Mouse (Mus musculus) intestine, postnatal 0 days (tissue): ENCODE results near the gene Cdkn2d. TPM values are rescaled to one million over a fixed set of nuclear protein-coding genes. Genes with fewer than 3 reads are reported as not detected.

ENCODE experiments used
- ATAC-seq: fragments of 200-750 bp; cut with Nextera tagmentation; 2 replicates; pipeline ENCODE4 v1.8.0; 2017; ENCODE audit warnings: mild to moderate bottlenecking, moderate TSS enrichment, moderate library complexity
- H3K27ac ChIP-seq: fragments of 300-500 bp; sonication (generic); 2 replicates; pipeline ENCODE4 v1.5.1; 2014; ENCODE audit warnings: mild to moderate bottlenecking, low read depth, low read length, moderate library complexity
- H3K27me3 ChIP-seq: fragments of 300-500 bp; sonication (generic); replicated peaks from 2 replicates; pipeline ENCODE4 v1.6.1; 2014; ENCODE audit warnings: low read length, mixed read lengths; ENCODE audit not compliant: control insufficient read depth, insufficient read depth
- H3K36me3 ChIP-seq: fragments of 300-500 bp; sonication (generic); 2 replicates; pipeline ENCODE4 v1.6.1; 2014; ENCODE audit warnings: mild to moderate bottlenecking, moderate library complexity; ENCODE audit not compliant: control insufficient read depth, insufficient read depth
- H3K4me1 ChIP-seq: fragments of 300-500 bp; sonication (generic); replicated peaks from 2 replicates; pipeline ENCODE4 v1.6.1; 2014; ENCODE audit warnings: antibody characterized with exemption, low read length, mixed read lengths; ENCODE audit not compliant: control insufficient read depth, insufficient read depth
- H3K4me2 ChIP-seq: fragments of 300-500 bp; sonication (generic); replicated peaks from 2 replicates; pipeline ENCODE4 v1.6.1; 2014; ENCODE audit warnings: low read depth, mild to moderate bottlenecking, moderate library complexity
- H3K4me3 ChIP-seq: fragments of 300-500 bp; sonication (generic); 2 replicates; pipeline ENCODE4 v1.5.1; 2014; ENCODE audit warnings: low read depth, low read length
- H3K9ac ChIP-seq: fragments of 300-500 bp; sonication (generic); 2 replicates; pipeline ENCODE4 v1.6.1; 2014; ENCODE audit warnings: mild to moderate bottlenecking, low read depth, low read length
- H3K9me3 ChIP-seq: fragments of 300-500 bp; sonication (generic); 2 replicates; pipeline ENCODE4 v1.6.1; 2016; ENCODE audit warnings: mixed run types; ENCODE audit not compliant: control insufficient read depth
- CTCF ChIP-seq: sonication (generic); IDR thresholded peaks from 2 replicates; pipeline ENCODE4 v1.5.1; 2016; ENCODE audit warnings: low read depth, mild to moderate bottlenecking, control low read depth, antibody characterized with exemption, moderate library complexity
- WGBS: fragments of 180-500 bp; shearing (Covaris S2); extraction: QIAGEN DNeasy Blood & Tissue Kit; methylation state at CpG from one replicate; pipeline ENCODE4 v1.1.7; 2014; 5-methylcytosine and 5-hydroxymethylcytosine counted together
- polyA plus RNA-seq: library from polyadenylated mRNA; unstranded; fragments of >200 nt; fragmentation: Nextera tagmentation; extraction: Ambion mirVana; gene quantifications from 2 replicates; pipeline ENCODE4 v1.2.1, GENCODE M21; 2015

Gene Cdkn2d
- polyA plus RNA-seq, 1 experiment from 2014 or later = 25.8 TPM

DNA sequence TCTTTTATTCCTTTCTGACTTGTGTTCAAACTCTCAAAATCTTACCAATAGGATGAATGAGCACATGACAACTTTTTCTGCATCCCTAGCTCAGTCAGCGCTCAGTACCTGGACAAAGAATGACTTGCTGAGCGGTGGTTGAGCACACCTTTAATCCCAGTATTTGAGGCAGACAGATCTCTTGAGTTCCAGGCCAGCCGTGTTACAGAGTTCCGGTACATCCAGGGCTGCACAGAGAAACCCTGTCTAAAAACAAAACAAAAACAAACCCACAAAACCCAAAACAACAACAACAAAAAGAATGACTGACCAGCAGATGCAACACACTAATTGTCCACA is 29.0 kb upstream of the Cdkn2d start:
- H3K27me3 ChIP-seq = no peaks in the 10 kb centered on the region
- H3K36me3 ChIP-seq = no peaks in the 10 kb centered on the region
- H3K27ac ChIP-seq = no peak overlapping the region
- H3K4me2 ChIP-seq = peak overlapping the region; percentile 75
- WGBS = 22% methylated on average over 4 of the region's 4 CpGs
- peak overlapping the region; percentile 55 for H3K4me3 ChIP-seq
- no peak for TF ChIP-seq CTCF
- H3K9me3 ChIP-seq = no peaks in the 10 kb centered on the region
- H3K4me1 ChIP-seq = no peaks in the 10 kb centered on the region
- peak; percentile 31 for ATAC-seq
- H3K9ac ChIP-seq = no peak overlapping the region

- TF ChIP-seq CTCF = peak; percentile 31
- Histone ChIP-seq H3K27me3 (no peaks in the 10 kb centered on the region), H3K9ac (no peak overlapping the region), H3K9me3 (no peaks in the 10 kb centered on the region), H3K4me1 (no peaks in the 10 kb centered on the region), H3K36me3 (no peaks in the 10 kb centered on the region), H3K27ac (no peak overlapping the region), H3K4me3 (no peak overlapping the region), H3K4me2 (no peak overlapping the region)
- no peak for ATAC-seq
- 91% methylated on average over 4 of the region's 4 CpGs for WGBS
Observed at GRCm38 (mm10) chr9:21319503-21319902, 28.3 kb upstream of the Cdkn2d start.

DNA sequence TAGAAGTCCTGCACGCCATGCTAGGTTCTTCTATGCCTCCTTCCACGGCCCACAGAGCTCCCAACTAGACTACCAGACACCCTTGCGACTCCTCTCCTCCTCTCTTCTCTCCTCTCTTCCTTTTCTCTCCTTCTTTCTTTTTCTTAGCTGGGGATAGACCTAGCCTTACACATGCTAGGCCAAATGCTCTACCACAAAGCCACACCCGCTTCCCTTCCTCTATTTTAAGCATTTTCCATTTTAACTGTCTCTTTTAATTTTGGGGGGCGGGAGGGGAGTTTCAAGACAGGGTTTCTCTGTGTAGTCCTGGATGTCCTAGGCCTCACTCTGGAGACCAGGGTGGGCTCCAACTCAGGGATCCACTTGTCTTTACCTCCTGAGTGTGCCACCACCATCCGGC is 27.6 kb upstream of the Cdkn2d start:
- Histone ChIP-seq H3K4me1 (no peaks in the 10 kb centered on the region), H3K4me2 (no peak overlapping the region), H3K36me3 (no peaks in the 10 kb centered on the region), H3K9ac (no peak overlapping the region), H3K4me3 (no peak overlapping the region), H3K9me3 (no peaks in the 10 kb centered on the region), H3K27me3 (no peaks in the 10 kb centered on the region), H3K27ac (no peak overlapping the region)
- no peak for TF ChIP-seq CTCF
- ATAC-seq = no peak
- WGBS = 93% methylated on average over 6 of the region's 6 CpGs

- H3K4me3 ChIP-seq = no peak overlapping the region
- H3K4me1 ChIP-seq = no peaks in the 10 kb centered on the region
- H3K27me3 ChIP-seq = no peaks in the 10 kb centered on the region
- no peak for TF ChIP-seq CTCF
- H3K36me3 ChIP-seq = no peaks in the 10 kb centered on the region
- no peaks in the 10 kb centered on the region for H3K9me3 ChIP-seq
- WGBS = 68% methylated on average over 7 of the region's 7 CpGs
- H3K4me2 ChIP-seq = no peak overlapping the region
- ATAC-seq = no peak
- H3K9ac ChIP-seq = no peak overlapping the region
- no peak overlapping the region for H3K27ac ChIP-seq
Observed at GRCm38 (mm10) chr9:21316696-21317095, 25.5 kb upstream of the Cdkn2d start.

DNA sequence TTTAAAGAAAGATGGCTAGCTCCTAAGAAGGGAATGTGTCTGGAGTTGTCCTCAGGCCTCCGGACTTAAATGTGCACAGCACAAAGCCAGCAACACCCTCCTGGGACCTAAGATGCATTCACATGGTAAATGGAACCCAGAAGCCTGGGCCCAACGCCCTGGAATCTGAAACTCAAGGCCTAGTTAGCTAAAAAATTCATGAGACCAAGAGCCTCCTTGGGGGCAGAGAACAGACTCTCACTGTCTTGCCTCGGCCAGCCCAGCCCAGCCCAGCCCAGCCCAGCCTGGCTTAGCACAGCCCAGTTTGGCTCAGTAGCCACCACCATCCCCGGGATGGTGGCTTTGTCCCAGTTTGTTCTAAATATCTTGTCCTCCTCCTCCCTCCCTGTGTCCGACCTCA is 24.2 kb upstream of the Cdkn2d start:
- 62% methylated on average over 5 of the region's 5 CpGs for WGBS
- H3K9me3 ChIP-seq = no peaks in the 10 kb centered on the region
- no peak overlapping the region for H3K27ac ChIP-seq
- no peaks in the 10 kb centered on the region for H3K36me3 ChIP-seq
- no peak overlapping the region for H3K4me2 ChIP-seq
- no peaks in the 10 kb centered on the region for H3K27me3 ChIP-seq
- no peak overlapping the region for H3K9ac ChIP-seq
- no peak for TF ChIP-seq CTCF
- no peak for ATAC-seq
- H3K4me3 ChIP-seq = no peak overlapping the region
- H3K4me1 ChIP-seq = no peaks in the 10 kb centered on the region

DNA sequence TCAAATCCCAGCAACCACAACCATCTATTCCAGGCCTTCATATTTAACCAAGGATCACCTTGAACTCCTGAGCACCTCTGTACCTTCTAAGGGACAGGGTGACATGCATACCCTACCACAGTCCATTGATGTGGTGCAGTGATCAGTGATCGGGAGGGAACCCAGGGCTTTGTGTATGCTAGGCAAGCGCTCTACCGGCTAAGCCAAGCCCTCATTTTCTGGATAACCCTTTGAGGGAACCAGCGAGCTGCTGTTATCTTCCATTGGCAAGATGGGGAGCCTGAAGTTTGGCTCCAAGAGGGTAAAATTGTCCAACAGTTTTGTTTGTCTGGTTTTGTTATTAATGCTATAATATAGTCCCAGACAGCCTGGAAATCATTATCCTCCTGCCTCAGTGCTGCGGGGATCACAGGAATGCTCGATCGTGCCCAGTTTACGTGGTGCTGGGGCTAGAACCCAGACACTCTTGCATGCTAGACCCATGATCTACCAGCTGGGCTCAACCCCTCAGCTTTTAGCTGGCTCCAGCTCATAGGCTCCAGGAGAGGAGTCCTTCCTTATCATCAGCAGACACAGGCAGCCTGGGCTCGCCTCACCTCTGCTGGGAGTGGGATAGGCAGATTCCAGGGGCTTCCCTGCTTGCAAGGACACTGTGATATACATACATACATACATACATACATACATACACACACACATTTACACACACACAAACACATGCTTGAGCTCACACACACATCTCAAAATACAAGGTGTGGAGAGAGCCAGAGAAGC is 23.3 kb upstream of the Cdkn2d start:
- ATAC-seq = no peak
- TF ChIP-seq CTCF = no peak
- Histone ChIP-seq H3K9ac (no peak overlapping the region), H3K4me1 (no peaks in the 10 kb centered on the region), H3K36me3 (no peaks in the 10 kb centered on the region), H3K27ac (no peak overlapping the region), H3K4me3 (no peak overlapping the region), H3K27me3 (no peaks in the 10 kb centered on the region), H3K9me3 (no peaks in the 10 kb centered on the region), H3K4me2 (no peak overlapping the region)
- 94% methylated on average over 9 of the region's 9 CpGs for WGBS
